Mouse (Mus musculus) lung, postnatal 0 days (tissue): ENCODE data around the gene Tifa. TPM values are rescaled to one million over a fixed set of nuclear protein-coding genes. Genes with fewer than 3 reads are reported as not detected.

Source experiments
- ATAC-seq: fragments of 200-750 bp; cut with Nextera tagmentation; 2 replicates; pipeline ENCODE4 v1.8.0; 2017; ENCODE audit warnings: moderate library complexity
- DNase-seq: peaks from one replicate; pipeline ENCODE4 v3.0.0-alpha.2; 2016; ENCODE audit warnings: low spot score
- H3K27ac ChIP-seq: fragments of 300-500 bp; sonication (generic); 2 replicates; pipeline ENCODE4 v1.5.1; 2014; ENCODE audit warnings: antibody characterized with exemption, mild to moderate bottlenecking, low read length, mixed read lengths
- H3K27me3 ChIP-seq: fragments of 300-500 bp; sonication (generic); replicated peaks from 2 replicates; pipeline ENCODE4 v1.6.1; 2014; ENCODE audit warnings: low read length, mixed read lengths; ENCODE audit not compliant: insufficient read depth
- H3K36me3 ChIP-seq: fragments of 300-500 bp; sonication (generic); 2 replicates; pipeline ENCODE4 v1.6.1; 2014; ENCODE audit warnings: low read length, mixed read lengths; ENCODE audit not compliant: insufficient read depth
- H3K4me1 ChIP-seq: fragments of 300-500 bp; sonication (generic); 2 replicates; pipeline ENCODE4 v1.6.1; 2014; ENCODE audit warnings: antibody characterized with exemption, low read depth, low read length, mixed read lengths; ENCODE audit not compliant: insufficient read depth
- H3K4me2 ChIP-seq: fragments of 300-500 bp; sonication (generic); replicated peaks from 2 replicates; pipeline ENCODE4 v1.6.1; 2014; ENCODE audit warnings: low read depth, mild to moderate bottlenecking, low read length, moderate library complexity, mixed read lengths
- H3K4me3 ChIP-seq: fragments of 300-500 bp; sonication (generic); 2 replicates; pipeline ENCODE4 v1.5.1; 2014; ENCODE audit warnings: low read depth, low read length
- H3K9ac ChIP-seq: fragments of 300-500 bp; sonication (generic); replicated peaks from 2 replicates; pipeline ENCODE4 v1.6.1; 2014; ENCODE audit warnings: low read depth, mild to moderate bottlenecking
- H3K9me3 ChIP-seq: fragments of 300-500 bp; sonication (generic); 2 replicates; pipeline ENCODE4 v1.6.1; 2016; ENCODE audit warnings: low read length, mixed read lengths
- CTCF ChIP-seq: IDR thresholded peaks from 2 replicates; pipeline ENCODE4 v1.5.1; 2016; ENCODE audit warnings: antibody characterized with exemption, mild to moderate bottlenecking
- EP300 ChIP-seq: IDR thresholded peaks from 2 replicates; pipeline ENCODE4 v1.6.1; 2016; ENCODE audit warnings: antibody characterized with exemption, mild to moderate bottlenecking, control low read depth
- WGBS: fragments of 180-500 bp; shearing (Covaris S2); extraction: QIAGEN DNeasy Blood & Tissue Kit; methylation state at CpG from one replicate; pipeline ENCODE4 v1.1.7; 2014; 5-methylcytosine and 5-hydroxymethylcytosine counted together
- polyA plus RNA-seq: library from polyadenylated mRNA; unstranded; fragments of >200 nt; fragmentation: Nextera tagmentation; extraction: Ambion mirVana; gene quantifications from 2 replicates; pipeline ENCODE4 v1.2.1, GENCODE M21; 2015

The Tifa gene
- polyA plus RNA-seq, 1 experiment from 2014 or later: 6.3 TPM

DNA sequence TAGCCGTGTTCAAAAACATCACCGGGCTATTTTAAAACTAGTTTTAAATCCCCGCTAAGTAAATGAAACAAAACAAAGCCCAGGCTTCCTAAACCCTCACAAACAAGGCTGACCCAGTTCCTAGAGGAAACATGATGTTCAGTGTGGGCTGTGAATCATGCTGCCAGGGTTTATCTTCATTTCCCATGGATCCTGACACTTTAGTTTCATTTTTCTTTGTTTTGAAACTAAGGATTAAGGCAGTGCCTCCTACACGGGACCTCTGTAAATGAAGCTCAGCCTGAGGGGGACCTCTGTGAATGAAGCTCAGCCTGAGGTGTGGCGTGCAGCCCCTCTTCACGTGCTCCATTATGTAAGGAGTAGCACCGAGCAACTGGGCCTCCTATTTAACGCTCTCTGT lies 13.2 kb downstream of the Tifa start:
- no peak for DNase-seq

GRCm38 (mm10) chr3:127804439-127804838 lies 14.8 kb downstream of the Tifa start:
- WGBS: 82% methylated on average over 4 of the region's 4 CpGs
- DNase-seq: no peak
- no peaks in the 10 kb centered on the region for H3K27me3 ChIP-seq
- no peak for ATAC-seq
- no peak overlapping the region for H3K4me2 ChIP-seq
- no peak for TF ChIP-seq CTCF
- no peak for TF ChIP-seq EP300
- H3K36me3 ChIP-seq: peaks cover 12% of the 10 kb centered on the region; the same call in 1 of the 2 replicates
- no peak overlapping the region for H3K4me3 ChIP-seq
- H3K9ac ChIP-seq: no peak overlapping the region
- no peaks in the 10 kb centered on the region for H3K9me3 ChIP-seq
- H3K4me1 ChIP-seq: no peaks in the 10 kb centered on the region
- H3K27ac ChIP-seq: no peak overlapping the region

More for the DNA sequence above, 13.2 kb downstream of the Tifa start:
- WGBS: 38% methylated on average over 8 of the region's 8 CpGs
- ATAC-seq: no peak
- H3K27ac ChIP-seq: no peak overlapping the region
- no peaks in the 10 kb centered on the region for H3K27me3 ChIP-seq
- H3K9me3 ChIP-seq: no peaks in the 10 kb centered on the region
- TF ChIP-seq CTCF (no peak), EP300 (no peak)
- 0 out of 2 replicates have a peak, but pooled peaks cover under 1% of the 10 kb centered on the region for H3K36me3 ChIP-seq
- no peak overlapping the region for H3K9ac ChIP-seq
- no peaks in the 10 kb centered on the region for H3K4me1 ChIP-seq
- H3K4me3 ChIP-seq: no peak overlapping the region
- H3K4me2 ChIP-seq: no peak overlapping the region

DNA sequence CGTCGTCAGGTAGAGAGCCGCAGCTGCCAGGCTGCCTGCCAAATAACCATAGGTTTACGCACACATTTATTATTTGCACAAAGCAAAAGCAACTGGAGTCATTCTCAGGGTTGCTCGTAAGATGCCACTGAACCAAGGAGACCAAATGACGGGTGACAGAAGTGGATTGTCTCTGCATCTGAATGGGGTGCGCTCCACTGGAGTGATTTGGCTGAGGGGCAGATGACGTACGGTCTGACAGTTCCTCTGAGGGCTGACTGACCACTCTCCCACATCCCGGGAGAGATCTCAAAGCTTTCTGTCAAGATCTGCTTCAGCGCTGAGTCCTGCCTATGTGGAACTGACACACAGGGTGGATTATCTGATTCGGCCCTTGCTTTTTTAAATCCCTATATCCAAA lies 15.5 kb downstream of the Tifa start:
- TF ChIP-seq CTCF (no peak), EP300 (no peak)
- 69% methylated on average over 12 of the region's 12 CpGs for WGBS
- no peaks in the 10 kb centered on the region for H3K9me3 ChIP-seq

GRCm38 (mm10) chr3:127805991-127806390 lies 16.4 kb downstream of the Tifa start:
- no peak for TF ChIP-seq CTCF
- no peak for TF ChIP-seq EP300
- H3K4me3 ChIP-seq: no peak overlapping the region
- no peak overlapping the region for H3K27ac ChIP-seq
- H3K36me3 ChIP-seq: peaks cover 12% of the 10 kb centered on the region; the same call in 1 of the 2 replicates
- H3K9me3 ChIP-seq: no peaks in the 10 kb centered on the region
- no peak for DNase-seq
- H3K4me2 ChIP-seq: no peak overlapping the region
- no peak overlapping the region for H3K9ac ChIP-seq
- H3K4me1 ChIP-seq: no peaks in the 10 kb centered on the region
- no peaks in the 10 kb centered on the region for H3K27me3 ChIP-seq
- no peak for ATAC-seq
- WGBS: 94% methylated on average over 6 of the region's 6 CpGs

More for the DNA sequence above, 15.5 kb downstream of the Tifa start:
- Histone ChIP-seq H3K4me1 (no peaks in the 10 kb centered on the region), H3K9ac (no peak overlapping the region), H3K27ac (no peak overlapping the region), H3K36me3 (peaks cover 12% of the 10 kb centered on the region; the same call in 1 of the 2 replicates), H3K27me3 (no peaks in the 10 kb centered on the region), H3K4me3 (no peak overlapping the region), H3K4me2 (no peak overlapping the region)
- DNase-seq (no peak), ATAC-seq (no peak)

DNA sequence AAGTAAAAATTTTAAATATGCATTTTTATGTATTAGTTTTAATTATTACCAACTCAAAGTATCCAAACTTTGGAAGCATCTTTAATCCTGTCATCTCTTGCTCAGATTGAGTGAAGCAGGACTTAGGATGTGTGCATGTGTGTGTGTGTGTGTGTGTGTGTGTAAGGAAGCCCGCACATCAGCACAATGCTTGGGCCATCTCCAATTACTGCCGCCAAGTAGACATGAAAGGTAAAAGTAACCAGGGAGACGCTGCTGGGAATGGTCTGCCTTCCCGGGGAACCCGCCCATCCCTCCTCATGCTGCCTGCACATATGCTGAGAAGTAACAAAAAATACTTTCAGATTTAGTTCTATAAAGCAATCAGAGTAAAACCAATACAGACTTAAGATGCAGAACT lies 18.2 kb downstream of the Tifa start:
- no peak overlapping the region for H3K4me2 ChIP-seq
- H3K9ac ChIP-seq: no peak overlapping the region
- no peak overlapping the region for H3K4me3 ChIP-seq
- no peaks in the 10 kb centered on the region for H3K27me3 ChIP-seq
- ATAC-seq (no peak), DNase-seq (no peak)
- peaks cover 12% of the 10 kb centered on the region; the same call in 1 of the 2 replicates for H3K36me3 ChIP-seq
- TF ChIP-seq EP300 (no peak), CTCF (no peak)
- no peaks in the 10 kb centered on the region for H3K4me1 ChIP-seq
- no peak overlapping the region for H3K27ac ChIP-seq
- no peaks in the 10 kb centered on the region for H3K9me3 ChIP-seq
- 85% methylated on average over 5 of the region's 5 CpGs for WGBS

DNA sequence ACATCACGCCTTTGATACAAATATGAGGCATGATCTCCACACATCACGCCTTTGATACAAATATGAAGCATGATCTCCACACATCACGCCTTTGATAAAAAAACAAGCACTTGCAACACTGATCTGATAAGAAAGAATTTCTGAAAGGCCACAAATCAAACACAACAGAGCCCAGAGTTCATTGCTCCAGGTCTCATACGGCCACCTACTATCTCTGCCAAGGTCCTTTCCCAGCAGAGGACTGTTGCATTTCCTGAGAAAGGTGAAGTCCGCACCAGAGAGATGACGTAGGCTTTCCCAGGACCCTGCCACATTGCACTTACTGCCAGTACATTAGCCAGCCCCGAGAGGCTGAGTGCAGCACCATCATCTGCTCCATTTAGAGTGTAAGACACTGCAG lies 19.5 kb downstream of the Tifa start:
- no peak overlapping the region for H3K4me3 ChIP-seq
- no peak overlapping the region for H3K4me2 ChIP-seq
- TF ChIP-seq EP300 (no peak), CTCF (no peak)
- ATAC-seq: no peak
- H3K9ac ChIP-seq: no peak overlapping the region
- H3K9me3 ChIP-seq: no peaks in the 10 kb centered on the region
- H3K4me1 ChIP-seq: no peaks in the 10 kb centered on the region
- DNase-seq: no peak
- peaks cover 12% of the 10 kb centered on the region; the same call in 1 of the 2 replicates for H3K36me3 ChIP-seq
- no peak overlapping the region for H3K27ac ChIP-seq
- H3K27me3 ChIP-seq: no peaks in the 10 kb centered on the region
- WGBS: 84% methylated on average over 7 of the region's 7 CpGs

GRCm38 (mm10) chr3:127817120-127817683 lies 27.6 kb downstream of the Tifa start:
- DNase-seq: no peak
- Histone ChIP-seq H3K27me3 (no peaks in the 10 kb centered on the region), H3K9me3 (no peaks in the 10 kb centered on the region), H3K4me1 (no peaks in the 10 kb centered on the region), H3K4me2 (no peak overlapping the region), H3K4me3 (no peak overlapping the region), H3K27ac (no peak overlapping the region), H3K36me3 (no peaks in the 10 kb centered on the region), H3K9ac (no peak overlapping the region)
- TF ChIP-seq CTCF: no peak
- no peak for TF ChIP-seq EP300
- no peak for ATAC-seq
- 64% methylated on average over 7 of the region's 7 CpGs for WGBS
